Mouse (Mus musculus) right cerebral cortex, adult 18-20 months (tissue): ENCODE measurements at regions not wholly inside any gene's neighbourhood (a gene's known extent, or its start where the extent isn't known, plus 50 kb on each side); places are given as distances from the start of the nearest gene placed in this dataset.

Experiments
- DNase-seq: peaks from one replicate; pipeline ENCODE4 v3.0.0; 2022; ENCODE audit warnings: mixed read lengths

- no peak for DNase-seq
These were observed 1588.7 kb upstream of the Got2 start for GRCm38 (mm10) chr8:97477098-97477457.

GRCm38 (mm10) chr8:97476430-97477097 is 1588.2 kb upstream of the Got2 start:
- DNase-seq = no peak

- DNase-seq = no peak
These were observed 1585.0 kb upstream of the Got2 start for GRCm38 (mm10) chr8:97473326-97473725.

GRCm38 (mm10) chr8:97461478-97461877 is 1573.1 kb upstream of the Got2 start:
- DNase-seq = no peak

GRCm38 (mm10) chr8:97447696-97448095 is 1559.3 kb upstream of the Got2 start:
- no peak for DNase-seq

GRCm38 (mm10) chr8:97441483-97441882 is 1553.1 kb upstream of the Got2 start:
- no peak for DNase-seq

- DNase-seq = no peak
These were observed 1545.2 kb upstream of the Got2 start for GRCm38 (mm10) chr8:97433584-97433983.

- no peak for DNase-seq
These were observed 1543.1 kb upstream of the Got2 start for GRCm38 (mm10) chr8:97431467-97431866.

- DNase-seq = no peak
These were observed 1534.0 kb upstream of the Got2 start for GRCm38 (mm10) chr8:97422331-97422730.

GRCm38 (mm10) chr8:97414742-97415141 is 1526.4 kb upstream of the Got2 start:
- no peak for DNase-seq

GRCm38 (mm10) chr8:97403308-97403707 is 1515.0 kb upstream of the Got2 start:
- no peak for DNase-seq

GRCm38 (mm10) chr8:97397327-97397719 is 1509.0 kb upstream of the Got2 start:
- DNase-seq = no peak

GRCm38 (mm10) chr8:97396634-97397326 is 1508.4 kb upstream of the Got2 start:
- DNase-seq = no peak

- peak; percentile 19 for DNase-seq
These were observed 1501.3 kb upstream of the Got2 start for GRCm38 (mm10) chr8:97389651-97390050.

GRCm38 (mm10) chr8:97389149-97389548 is 1500.8 kb upstream of the Got2 start:
- no peak for DNase-seq

- DNase-seq = no peak
These were observed 1486.8 kb upstream of the Got2 start for GRCm38 (mm10) chr8:97374911-97375771.

GRCm38 (mm10) chr8:97346630-97347029 is 1458.3 kb upstream of the Got2 start:
- DNase-seq = peak; percentile 5

GRCm38 (mm10) chr8:97315497-97315896 is 1427.2 kb upstream of the Got2 start:
- DNase-seq = no peak

GRCm38 (mm10) chr8:97308304-97308703 is 1420.0 kb upstream of the Got2 start:
- no peak for DNase-seq

GRCm38 (mm10) chr8:97270582-97270981 is 1382.2 kb upstream of the Got2 start:
- DNase-seq = no peak

GRCm38 (mm10) chr8:97260964-97261363 is 1372.6 kb upstream of the Got2 start:
- DNase-seq = no peak

GRCm38 (mm10) chr8:97254169-97254568 is 1365.8 kb upstream of the Got2 start:
- no peak for DNase-seq

GRCm38 (mm10) chr8:97252232-97252631 is 1363.9 kb upstream of the Got2 start:
- no peak for DNase-seq

GRCm38 (mm10) chr8:97251458-97251865 is 1363.1 kb upstream of the Got2 start:
- no peak for DNase-seq
